Mouse (Mus musculus) ZHBTc4 (cell line): Measurements from ENCODE around the gene Pdk2.

Experiments
- DNase-seq: peaks from one replicate; pipeline ENCODE4 v3.0.0-alpha.2; 2011; ENCODE audit warnings: low read depth, low spot score

Gene Pdk2

GRCm38 (mm10) chr11:95041139-95041609, at the start of gene Pdk2:
TSS of gene Pdk2 (minus strand) at chr11:95041354.
- DNase-seq, result peak; percentile 98

- no peak for DNase-seq
Observed at GRCm38 (mm10) chr11:95088857-95089779, 48.0 kb upstream of the Pdk2 start.

GRCm38 (mm10) chr11:95088286-95088685, 47.1 kb upstream of the Pdk2 start:
- DNase-seq, result peak; percentile 37

- DNase-seq, result no peak
Observed at GRCm38 (mm10) chr11:95087301-95088228, 46.4 kb upstream of the Pdk2 start.

- DNase-seq, result no peak
Observed at GRCm38 (mm10) chr11:95086229-95086628, 45.1 kb upstream of the Pdk2 start.

GRCm38 (mm10) chr11:95085710-95086109, 44.6 kb upstream of the Pdk2 start:
- DNase-seq, result no peak

- peak; percentile 93 for DNase-seq
Observed at GRCm38 (mm10) chr11:95084811-95085382, 43.7 kb upstream of the Pdk2 start.

GRCm38 (mm10) chr11:95084175-95084574, 43.0 kb upstream of the Pdk2 start:
- peak; percentile 57 for DNase-seq

- DNase-seq, result no peak
Observed at GRCm38 (mm10) chr11:95082896-95083295, 41.7 kb upstream of the Pdk2 start.

- no peak for DNase-seq
Observed at GRCm38 (mm10) chr11:95080783-95081182, 39.6 kb upstream of the Pdk2 start.

GRCm38 (mm10) chr11:95079256-95079875, 38.2 kb upstream of the Pdk2 start:
- no peak for DNase-seq

- DNase-seq, result no peak
Observed at GRCm38 (mm10) chr11:95077956-95078355, 36.8 kb upstream of the Pdk2 start.

- DNase-seq, result peak; percentile 90
Observed at GRCm38 (mm10) chr11:95076536-95077111, 35.5 kb upstream of the Pdk2 start, which contains the start of gene Itga3. TSS of gene Itga3 (minus strand) at chr11:95076801.

GRCm38 (mm10) chr11:95076041-95076535, 34.9 kb upstream of the Pdk2 start:
- DNase-seq, result peak; percentile 72

- DNase-seq, result no peak
Observed at GRCm38 (mm10) chr11:95075197-95076040, 34.3 kb upstream of the Pdk2 start.

GRCm38 (mm10) chr11:95074694-95075093, 33.5 kb upstream of the Pdk2 start:
- DNase-seq, result no peak

GRCm38 (mm10) chr11:95073835-95074234, 32.7 kb upstream of the Pdk2 start:
- no peak for DNase-seq

- DNase-seq, result no peak
Observed at GRCm38 (mm10) chr11:95072804-95073203, 31.6 kb upstream of the Pdk2 start.

- DNase-seq, result no peak
Observed at GRCm38 (mm10) chr11:95072136-95072535, 31.0 kb upstream of the Pdk2 start.

GRCm38 (mm10) chr11:95071266-95071665, 30.1 kb upstream of the Pdk2 start:
- no peak for DNase-seq
